Mouse (Mus musculus): ENCODE results near the gene Hdhd3. TPM values are rescaled to one million over a fixed set of nuclear protein-coding genes. Genes with fewer than 3 reads are reported as not detected.

Gene Hdhd3
- polyA plus RNA-seq, 3 experiments from 2014 or later: 1.6 to 2.0 (median 1.8) TPM

GRCm38 (mm10) chr4:62475793-62476192, 27.5 kb downstream of the Hdhd3 start:
- peak; percentile 79 for ATAC-seq

GRCm38 (mm10) chr4:62475131-62475530, 28.1 kb downstream of the Hdhd3 start:
- ATAC-seq: no peak

GRCm38 (mm10) chr4:62472071-62472470, 31.2 kb downstream of the Hdhd3 start:
- ATAC-seq: no peak

- ATAC-seq: peak; percentile 83
Observed at GRCm38 (mm10) chr4:62470598-62471051, 32.6 kb downstream of the Hdhd3 start, which contains the start of gene Wdr31. Gene Wdr31, minus strand, starts transcription at chr4:62470896.

GRCm38 (mm10) chr4:62468158-62468557, 35.1 kb downstream of the Hdhd3 start:
- ATAC-seq: no peak

- no peak for ATAC-seq
Observed at GRCm38 (mm10) chr4:62463124-62463523, 40.1 kb downstream of the Hdhd3 start.

- ATAC-seq: no peak
Observed at GRCm38 (mm10) chr4:62460348-62460747, 42.9 kb downstream of the Hdhd3 start.

GRCm38 (mm10) chr4:62459081-62459480, 44.2 kb downstream of the Hdhd3 start:
- no peak for ATAC-seq

- peak; percentile 85 for ATAC-seq
Observed at GRCm38 (mm10) chr4:62454995-62455394, 48.3 kb downstream of the Hdhd3 start.

Other genes starting within 250 kb of the Hdhd3 start
- gene Slc31a2, start 240.9 kb downstream of the Hdhd3 start, polyA plus RNA-seq (2017; shearing (Covaris generic)): 10 to 100 TPM in 1 of 3 experiments, 1 to 10 TPM in 2; 7.7 to 11.0 (median 9.0) TPM
- gene Fkbp15, start 142.9 kb downstream of the Hdhd3 start, polyA plus RNA-seq (2017; shearing (Covaris generic)): 10 to 100 TPM; 32.4 to 50.1 (median 47.2) TPM
- gene Slc31a1, start 142.7 kb downstream of the Hdhd3 start, polyA plus RNA-seq (2017; shearing (Covaris generic)): 10 to 100 TPM in 1 of 3 experiments, 1 to 10 TPM in 2; 6.4 to 12.8 (median 9.3) TPM
- gene Cdc26, start 94.8 kb downstream of the Hdhd3 start, polyA plus RNA-seq (2017; shearing (Covaris generic)): 10 to 100 TPM; 67.8 to 86.2 (median 80.3) TPM
- 10 to 100 TPM; 17.8 to 22.8 (median 20.7) TPM for gene Prpf4, start 94.7 kb downstream of the Hdhd3 start, polyA plus RNA-seq (2017; shearing (Covaris generic))
- gene Rnf183, start 68.2 kb downstream of the Hdhd3 start, polyA plus RNA-seq (2017; shearing (Covaris generic)): not detected
- gene Wdr31, start 32.6 kb downstream of the Hdhd3 start, polyA plus RNA-seq (2017; shearing (Covaris generic)): under 1 TPM in 2 of 3 experiments, not detected in 1; 0.38 to 0.99 TPM
- gene Bspry, start 23.4 kb downstream of the Hdhd3 start, polyA plus RNA-seq (2017; shearing (Covaris generic)): 1 to 10 TPM; 1.3 to 3.2 (median 1.9) TPM
- gene Alad, start 16.5 kb upstream of the Hdhd3 start, polyA plus RNA-seq (2017; shearing (Covaris generic)): 10 to 100 TPM; 75.5 to 92.5 (median 76.8) TPM
- gene Pole3, start 21.6 kb upstream of the Hdhd3 start, polyA plus RNA-seq (2017; shearing (Covaris generic)): 10 to 100 TPM; 28.8 to 36.2 (median 36.2) TPM
- gene 4933430I17Rik, start 21.9 kb upstream of the Hdhd3 start, polyA plus RNA-seq (2017; shearing (Covaris generic)): under 1 TPM in 2 of 3 experiments, not detected in 1; 0.40 to 0.44 TPM
- 10 to 100 TPM; 50.8 to 68.5 (median 62.7) TPM for gene Rgs3, start 56.4 kb upstream of the Hdhd3 start, polyA plus RNA-seq (2017; shearing (Covaris generic))

Measured in inflammation-experienced regulatory T-cells, adult 6 months (primary cell).